Mouse (Mus musculus) C2C12 (cell line): ENCODE data around the gene Elovl5.

Experiments
- CEBPB ChIP-seq: IDR thresholded peaks from one replicate; pipeline ENCODE4 v1.6.1; 2011; ENCODE audit warnings: low read depth, mild to moderate bottlenecking, control low read depth, moderate library complexity
- CTCF ChIP-seq: IDR thresholded peaks from one replicate; pipeline ENCODE4 v1.5.1; 2011; ENCODE audit not compliant: control insufficient read depth, insufficient read depth, insufficient read length
- MAX ChIP-seq: IDR thresholded peaks from one replicate; pipeline ENCODE4 v1.6.1; 2011; ENCODE audit warnings: mild to moderate bottlenecking, control low read depth
- MYOD1 ChIP-seq: IDR thresholded peaks from one replicate; pipeline ENCODE4 v1.6.1; 2011; ENCODE audit warnings: low read depth; ENCODE audit not compliant: control insufficient read depth, insufficient read length
- MYOG ChIP-seq: IDR thresholded peaks from one replicate; pipeline ENCODE4 v1.6.1; 2011; ENCODE audit not compliant: control insufficient read depth, insufficient read length; ENCODE audit errors: extremely low read depth
- USF1 ChIP-seq: IDR thresholded peaks from one replicate; pipeline ENCODE4 v1.6.1; 2011; ENCODE audit warnings: low read depth, mild to moderate bottlenecking, control low read depth, moderate library complexity

DNA sequence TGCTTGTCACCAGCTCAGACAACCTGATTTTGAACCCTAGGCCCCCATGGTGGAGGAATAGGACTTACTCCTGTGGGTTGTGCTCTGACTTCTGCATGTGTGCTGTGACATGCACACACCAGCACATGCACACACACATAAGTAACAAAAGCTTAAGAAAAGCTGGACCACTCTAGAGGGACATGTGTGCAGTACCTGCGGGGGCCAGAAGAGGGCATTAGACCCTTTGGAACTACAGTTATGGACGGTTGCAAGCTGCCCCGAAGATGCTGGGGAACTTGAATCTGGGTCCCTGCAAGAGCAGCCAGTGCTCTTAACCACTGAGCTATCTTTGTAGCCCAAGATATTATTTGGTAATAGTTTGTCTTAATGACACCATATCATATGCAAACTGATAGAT lies 88.3 kb downstream of the Elovl5 start:
- TF ChIP-seq USF1 = no peak
- TF ChIP-seq CTCF = peak; percentile 10
- TF ChIP-seq MYOD1 = no peak
- TF ChIP-seq MAX = no peak
- no peak for TF ChIP-seq CEBPB
- TF ChIP-seq MYOG = no peak
